Mouse (Mus musculus) forebrain, embryonic 12.5 days (tissue): ENCODE results near the gene Cyp2d10. TPM values are rescaled to one million over a fixed set of nuclear protein-coding genes. Genes with fewer than 3 reads are reported as not detected.

Experiments used
- microRNA-seq: library from miRNA; unstranded; fragments of <30 nt; microRNA quantifications from one replicate; pipeline ENCODE4, GENCODE M21; 2017
- polyA plus RNA-seq: library from polyadenylated mRNA; unstranded; fragments of >200 nt; fragmentation: Nextera tagmentation; extraction: Ambion mirVana; gene quantifications from 2 replicates; pipeline ENCODE4 v1.2.1, GENCODE M21; 2016

Cyp2d10 gene
- polyA plus RNA-seq, 1 experiment from 2014 or later, result not detected

Small RNAs within 50 kb of the gene (microRNA-seq; reads per million reads assigned to microRNA genes)
- gene Gm25990 (not detected), gene Gm27331 (not detected), gene Gm27622 (not detected), gene Mir7684 (not detected)

Other genes with a start within 250 kb of the Cyp2d10 start
- gene Shisa8, start 194.4 kb downstream of the Cyp2d10 start, polyA plus RNA-seq, result 0.90 and 2.4 TPM in 2 replicates
- 0.24 and 0.29 TPM in 2 replicates for gene Tnfrsf13c, start 182.8 kb downstream of the Cyp2d10 start, polyA plus RNA-seq
- gene Cenpm, start 162.4 kb downstream of the Cyp2d10 start, polyA plus RNA-seq, result 81.3 and 86.4 TPM in 2 replicates
- 3.9 and 4.7 TPM in 2 replicates for gene 1500009C09Rik, start 154.8 kb downstream of the Cyp2d10 start, polyA plus RNA-seq
- gene Sept3, start 132.3 kb downstream of the Cyp2d10 start, polyA plus RNA-seq, result 223 and 233 TPM in 2 replicates
- gene Wbp2nl, start 108.2 kb downstream of the Cyp2d10 start, polyA plus RNA-seq, result 0.14 and 0.18 TPM in 2 replicates
- 20.4 and 20.5 TPM in 2 replicates for gene Naga, start 68.3 kb downstream of the Cyp2d10 start, polyA plus RNA-seq
- gene Pheta2, start 68.3 kb downstream of the Cyp2d10 start, polyA plus RNA-seq, result 3.0 and 3.6 TPM in 2 replicates
- 245 and 250 TPM in 2 replicates for gene Smdt1, start 68.2 kb downstream of the Cyp2d10 start, polyA plus RNA-seq
- 277 and 278 TPM in 2 replicates for gene Ndufa6, start 52.9 kb downstream of the Cyp2d10 start, polyA plus RNA-seq
- 2.1 and 2.8 TPM in 2 replicates for gene Cyp2d22, start 26.9 kb downstream of the Cyp2d10 start, polyA plus RNA-seq
- gene Cyp2d11, start 13.2 kb downstream of the Cyp2d10 start, polyA plus RNA-seq, result not detected in 2 replicates
- gene Cyp2d9, start 26.2 kb upstream of the Cyp2d10 start, polyA plus RNA-seq, result not detected in 2 replicates
- not detected in 2 replicates for gene Cyp2d12, start 147.9 kb upstream of the Cyp2d10 start, polyA plus RNA-seq
- gene Cyp2d34, start 213.8 kb upstream of the Cyp2d10 start, polyA plus RNA-seq, result not detected in 2 replicates